Mouse (Mus musculus): Measurements from ENCODE around the gene Ccdc181.

The Ccdc181 gene

GRCm38 (mm10) chr1:164332559-164332958 is 57.2 kb downstream of the Ccdc181 start:
- DNase-seq (ENCODE audit: extremely low spot score, low spot score), result no peak

GRCm38 (mm10) chr1:164335435-164335834 is 60.0 kb downstream of the Ccdc181 start:
- no peak for DNase-seq (ENCODE audit: extremely low spot score, low spot score)

GRCm38 (mm10) chr1:164335846-164336245 is 60.5 kb downstream of the Ccdc181 start:
- no peak for DNase-seq (ENCODE audit: extremely low spot score, low spot score)
